Mouse (Mus musculus) kidney, postnatal 14 days (tissue): ENCODE measurements around the gene Rai14.

Experiments
- DNase-seq: peaks from one replicate; pipeline ENCODE4 v3.0.0; 2022; ENCODE audit warnings: mixed read lengths

Gene Rai14

GRCm38 (mm10) chr15:10687365-10687764 lies 27.1 kb downstream of the Rai14 start:
- DNase-seq: no peak

DNA sequence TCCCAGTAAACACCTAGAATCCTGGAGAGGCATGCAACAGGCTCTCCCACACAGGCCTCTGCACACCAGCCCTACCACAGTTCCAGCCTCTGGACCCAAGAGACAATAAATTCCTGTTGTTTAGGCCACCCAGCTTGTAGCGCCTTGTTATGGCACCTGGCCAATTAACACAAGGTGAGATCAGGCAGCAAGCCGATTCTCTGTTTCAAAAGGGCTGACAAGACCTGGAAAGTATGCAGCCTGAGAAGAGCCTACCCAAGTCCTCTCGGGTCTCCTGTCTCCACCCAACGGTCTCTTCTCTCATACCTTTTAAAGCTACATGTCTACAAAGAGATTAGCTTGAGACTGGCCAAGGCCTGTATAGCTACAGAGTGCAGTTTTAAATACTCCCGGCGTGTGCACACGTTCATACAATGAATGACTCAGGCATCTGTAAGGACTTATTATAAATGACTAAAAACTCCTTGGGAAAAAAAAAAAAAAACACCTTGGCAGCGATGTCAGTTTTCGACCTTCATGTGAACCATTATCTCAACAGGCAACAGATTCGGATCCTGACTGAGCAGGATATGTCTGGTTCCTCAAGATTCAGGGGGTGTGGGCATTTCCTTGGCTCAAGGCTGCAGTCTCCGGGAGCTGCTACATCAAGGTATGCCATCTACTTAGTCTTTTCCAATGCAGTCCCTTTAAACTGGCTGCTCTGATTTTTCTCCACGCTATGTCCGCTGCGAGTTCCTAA lies 28.6 kb downstream of the Rai14 start:
- DNase-seq: peak; percentile 52

- DNase-seq: no peak
Measured at GRCm38 (mm10) chr15:10683687-10684203, 30.7 kb downstream of the Rai14 start.

DNA sequence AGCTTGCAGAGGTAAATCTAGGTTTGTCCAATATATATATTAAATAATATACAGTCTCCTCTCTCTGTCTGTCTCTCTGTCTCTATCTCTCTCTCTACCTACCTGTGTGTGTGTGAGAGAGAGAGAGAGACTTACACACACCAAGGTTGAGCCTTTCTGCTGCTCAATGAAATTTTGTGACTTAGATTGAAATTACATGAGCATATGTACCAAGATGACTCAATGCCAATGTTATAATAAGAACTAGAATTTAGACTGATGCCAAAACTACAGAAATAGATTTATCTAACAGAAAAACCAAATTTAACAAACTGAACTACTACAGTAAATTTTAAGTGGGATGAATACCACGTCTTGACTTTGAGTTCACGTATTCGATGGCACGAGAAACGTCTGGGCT lies 33.9 kb downstream of the Rai14 start:
- no peak for DNase-seq

DNA sequence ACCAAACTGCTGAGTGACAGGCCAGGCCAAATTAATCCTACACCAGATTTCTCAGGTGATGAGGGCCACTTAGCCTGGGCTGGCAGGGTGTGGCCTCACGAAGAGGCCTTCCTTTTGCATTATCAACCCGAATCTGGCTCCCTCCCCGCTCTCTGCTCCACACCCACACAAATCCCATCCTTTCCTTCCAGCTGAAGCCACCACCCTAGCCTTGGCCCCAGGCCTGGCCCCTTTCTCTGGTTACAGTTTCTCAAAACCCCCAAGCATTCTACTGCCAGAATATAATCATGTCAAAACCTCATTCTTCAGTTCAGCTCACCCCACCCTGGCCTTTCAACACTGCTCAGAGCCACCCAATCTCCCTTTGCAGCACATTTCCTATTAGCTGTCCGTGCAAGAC lies 34.9 kb downstream of the Rai14 start:
- no peak for DNase-seq

GRCm38 (mm10) chr15:10675801-10676200 lies 38.6 kb downstream of the Rai14 start:
- no peak for DNase-seq

DNA sequence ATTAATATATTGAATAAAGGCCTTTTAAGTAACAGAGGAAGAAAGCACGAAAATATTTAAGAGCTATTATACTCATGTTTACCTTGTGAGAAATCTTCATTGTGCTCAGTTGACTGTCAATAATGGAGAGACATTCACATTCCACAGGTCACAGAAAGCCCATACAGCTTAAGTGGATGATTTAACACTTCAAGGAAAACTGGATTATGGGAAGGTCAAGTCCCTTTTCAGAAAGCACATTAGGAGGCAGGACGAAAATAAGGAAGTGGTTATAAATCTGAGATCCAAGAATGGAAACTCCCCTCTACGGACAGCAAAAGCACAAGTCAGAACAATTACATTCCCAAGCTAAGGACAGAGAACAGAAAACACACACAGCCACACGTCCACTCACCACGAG lies 41.5 kb downstream of the Rai14 start:
- no peak for DNase-seq

- DNase-seq: no peak
Measured at GRCm38 (mm10) chr15:10671868-10672267, 42.6 kb downstream of the Rai14 start.

GRCm38 (mm10) chr15:10670107-10670506 lies 44.3 kb downstream of the Rai14 start:
- no peak for DNase-seq

DNA sequence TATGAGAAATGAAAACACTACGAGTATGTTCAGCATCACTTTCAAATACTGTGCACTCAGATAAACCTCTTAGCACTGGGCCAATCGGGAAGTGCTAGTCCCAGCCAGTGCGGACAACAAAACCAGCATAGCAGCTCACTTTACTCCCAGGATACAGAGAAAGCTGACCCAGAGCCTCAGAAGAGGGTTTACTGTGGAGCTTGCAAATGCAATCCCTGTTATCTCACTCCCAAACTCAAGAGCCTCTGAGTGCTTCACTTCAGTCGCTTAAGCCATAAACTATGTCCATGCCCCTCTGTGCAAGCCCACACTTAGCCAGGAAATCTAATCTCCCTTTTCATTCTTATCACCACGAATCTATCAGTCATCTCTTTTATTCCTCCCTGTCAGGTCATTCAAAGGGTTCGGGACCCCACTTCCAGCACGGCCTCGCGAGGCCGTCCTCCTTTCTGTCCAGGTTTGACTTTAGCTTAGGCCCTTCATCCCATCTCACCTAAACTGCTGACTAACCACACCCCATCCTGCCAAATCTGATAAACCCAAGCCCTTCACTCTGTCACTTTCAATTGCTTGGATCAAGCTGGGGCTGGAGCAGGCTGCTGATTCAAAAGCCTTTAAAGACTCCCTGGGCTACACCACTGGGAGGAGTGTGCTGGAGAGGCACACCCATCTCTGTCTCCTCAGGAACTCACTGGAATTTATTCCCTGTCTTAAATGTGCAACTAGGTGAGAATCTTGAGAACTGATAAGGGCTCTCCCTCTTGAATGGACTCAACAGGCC lies 46.1 kb downstream of the Rai14 start:
- DNase-seq: no peak

DNA sequence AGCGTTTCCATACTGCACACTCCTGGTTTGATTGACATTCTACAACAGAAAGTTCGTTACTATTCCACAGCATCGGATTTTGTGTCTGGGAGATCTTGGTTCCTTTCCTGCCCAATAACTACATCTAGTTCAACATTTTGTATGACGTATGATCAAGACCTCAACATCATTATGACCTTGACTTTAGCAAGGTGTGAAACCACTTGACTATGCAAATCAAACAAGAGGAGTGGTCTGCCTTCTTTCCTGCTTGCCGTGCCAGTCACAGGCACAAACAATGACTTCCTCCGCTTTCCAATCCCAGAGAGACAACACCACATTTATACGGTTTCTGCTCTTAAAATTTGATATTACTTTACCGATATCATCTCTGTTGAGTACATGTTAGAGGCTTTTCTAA lies 48.6 kb downstream of the Rai14 start:
- no peak for DNase-seq

DNA sequence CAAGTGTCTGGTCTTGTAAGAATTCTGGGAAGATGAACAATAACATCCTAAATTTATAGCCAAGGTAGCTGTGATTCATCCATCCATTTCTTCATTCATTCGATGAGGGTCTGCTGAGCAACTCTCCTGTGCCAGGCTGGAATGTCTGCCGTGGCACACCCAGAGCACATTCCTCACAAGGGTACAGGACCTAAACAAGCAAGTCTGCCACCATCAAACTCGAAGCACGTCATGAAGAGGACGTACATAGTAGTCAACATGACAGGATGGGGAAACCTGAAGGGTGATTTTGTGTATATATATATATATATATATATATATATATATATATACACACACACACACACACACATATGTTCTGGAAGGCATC lies 49.9 kb downstream of the Rai14 start:
- DNase-seq: no peak

DNA sequence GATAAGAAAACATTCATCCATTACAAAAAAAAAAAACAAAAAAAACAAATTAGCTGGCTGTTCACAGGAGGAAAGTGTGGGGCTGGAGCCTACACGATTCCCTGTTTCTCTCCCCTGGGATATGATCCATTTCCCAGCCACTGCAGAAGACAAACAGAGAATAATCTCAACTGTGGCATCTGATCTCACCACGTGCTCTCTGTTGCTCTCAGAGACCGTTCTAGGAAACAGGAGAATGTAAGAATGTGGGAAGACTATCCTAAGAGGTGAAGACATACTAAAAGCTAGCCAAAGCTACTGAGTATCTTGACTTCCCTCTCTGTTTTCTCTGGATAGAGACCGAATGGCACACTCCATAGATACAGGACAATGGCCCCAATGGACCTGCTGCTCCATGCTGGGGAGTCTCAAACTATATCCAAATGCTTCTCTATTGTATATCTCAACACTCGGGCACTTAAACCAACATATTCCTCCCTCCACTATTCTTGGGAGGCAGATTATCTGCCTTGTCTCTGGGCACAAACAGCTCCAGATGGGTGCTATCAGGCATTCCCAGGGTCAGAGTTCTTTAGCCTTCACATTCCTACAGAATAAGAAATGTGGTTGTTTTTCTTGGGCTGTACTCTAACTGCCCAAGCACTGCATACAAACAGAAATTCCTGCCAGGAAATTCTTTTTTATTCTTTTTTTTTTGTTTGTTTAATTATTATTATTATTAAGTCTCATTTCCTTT lies 50.5 kb downstream of the Rai14 start:
- peak; percentile 69 for DNase-seq

- no peak for DNase-seq
Measured at GRCm38 (mm10) chr15:10661961-10662606, 52.3 kb downstream of the Rai14 start.

GRCm38 (mm10) chr15:10658803-10659202 lies 55.6 kb downstream of the Rai14 start:
- no peak for DNase-seq

- DNase-seq: no peak
Measured at GRCm38 (mm10) chr15:10656146-10656545, 58.3 kb downstream of the Rai14 start.

DNA sequence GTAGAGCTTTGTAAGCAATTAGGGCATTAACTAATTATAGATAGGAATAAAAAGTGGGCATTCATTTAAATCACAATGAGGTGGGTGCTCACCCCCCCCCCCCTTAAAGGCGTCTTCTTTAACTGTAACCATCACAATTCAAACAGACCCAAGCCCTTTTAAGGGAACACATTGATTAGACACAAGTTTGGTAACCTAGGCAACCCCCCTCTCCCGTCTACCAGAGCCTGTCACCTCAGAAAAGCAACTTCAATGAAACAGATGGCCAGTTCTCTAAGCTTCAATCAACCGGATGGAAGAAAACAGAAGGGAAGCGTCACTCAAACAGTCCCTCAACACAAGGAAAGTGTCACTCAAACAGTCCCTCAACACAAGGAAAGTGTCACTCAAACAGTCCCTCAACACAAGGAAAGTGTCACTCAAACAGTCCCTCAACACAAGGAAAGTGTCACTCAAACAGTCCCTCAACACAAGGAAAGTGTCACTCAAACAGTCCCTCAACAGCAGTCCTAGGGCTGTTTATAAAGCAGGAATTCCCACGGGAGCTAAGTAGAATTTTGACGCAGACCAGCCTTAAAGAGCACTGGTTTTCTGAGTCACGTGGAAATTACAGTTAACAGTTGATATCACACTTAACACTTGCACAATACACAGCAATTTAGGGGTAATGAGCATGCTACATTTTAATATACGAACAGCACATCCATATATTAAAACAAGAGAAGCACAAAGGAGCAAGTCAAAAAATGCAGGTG lies 59.1 kb downstream of the Rai14 start:
- no peak for DNase-seq

DNA sequence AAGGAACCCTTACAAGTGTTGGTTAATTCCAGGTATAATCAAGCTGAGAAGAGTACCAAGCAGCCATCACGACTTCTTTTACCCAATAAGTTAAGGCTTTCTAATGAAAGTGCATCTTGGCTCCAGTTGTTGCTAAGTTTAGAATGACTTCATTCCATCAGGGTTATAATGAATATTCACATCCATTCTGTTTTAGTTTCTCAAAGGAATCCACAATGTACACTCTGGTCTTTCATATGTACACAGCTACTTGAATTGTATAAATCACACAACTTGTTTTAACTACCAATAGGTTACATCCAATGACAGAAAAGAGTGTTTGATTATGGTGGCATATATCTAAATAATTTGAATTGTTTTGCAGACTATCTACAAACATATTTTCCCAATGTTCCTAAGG lies 59.7 kb downstream of the Rai14 start:
- no peak for DNase-seq

- DNase-seq: no peak
Measured at GRCm38 (mm10) chr15:10652931-10653475, 61.4 kb downstream of the Rai14 start.

DNA sequence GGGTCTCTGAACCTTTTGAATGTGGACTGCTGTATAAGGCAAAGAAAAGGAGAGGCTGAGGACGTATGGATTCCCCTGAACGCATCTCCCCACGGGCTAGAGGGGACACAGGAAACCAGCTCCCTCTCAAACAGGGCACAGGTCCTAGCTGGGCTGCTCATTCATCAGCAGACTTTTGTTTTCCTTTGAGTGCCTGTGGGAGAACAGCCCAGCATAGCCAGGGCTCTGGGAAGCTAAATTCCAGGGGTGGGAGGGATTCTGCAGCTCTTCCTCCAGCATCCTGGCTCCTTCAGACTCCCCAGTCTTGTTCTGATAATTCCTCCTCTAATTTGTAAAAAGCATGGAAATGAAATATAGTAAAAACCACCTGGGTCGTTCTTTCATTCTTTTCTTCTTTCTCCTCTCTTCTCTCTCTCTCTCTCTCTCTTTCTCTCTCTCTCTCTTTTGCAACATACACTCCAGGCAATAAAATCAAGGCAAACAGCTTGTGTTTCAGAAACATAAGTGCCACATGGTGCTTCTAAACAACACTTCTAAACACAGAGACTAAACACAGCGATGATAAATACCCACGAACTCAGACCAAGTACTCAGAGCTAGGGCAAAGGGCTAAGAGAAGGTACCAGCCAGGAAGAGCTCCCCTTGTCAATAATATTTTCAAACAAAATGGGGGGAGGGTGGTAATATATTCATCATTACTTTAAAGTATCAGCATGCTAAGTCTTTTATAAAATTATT lies 65.9 kb downstream of the Rai14 start:
- peak; percentile 74 for DNase-seq

DNA sequence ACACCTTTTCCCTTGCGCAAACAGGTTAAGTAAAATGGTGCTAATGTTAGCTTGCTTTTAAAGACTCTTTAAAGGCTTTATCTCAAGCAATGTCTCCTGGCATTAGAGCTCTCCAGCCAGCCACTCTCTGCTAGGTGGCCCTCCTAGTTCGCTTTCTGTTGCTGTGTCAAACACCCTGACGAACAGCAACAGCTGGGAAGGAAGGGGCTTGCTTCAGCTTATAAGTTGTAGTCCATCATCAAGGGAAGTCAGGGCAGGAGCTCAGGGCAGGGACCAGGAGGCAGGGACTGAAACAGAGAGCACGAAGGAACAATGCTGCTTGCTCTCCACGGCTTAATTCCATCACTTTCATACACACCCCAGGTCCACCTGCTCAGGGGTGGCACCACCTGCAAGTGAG lies 68.1 kb downstream of the Rai14 start:
- DNase-seq: no peak
